Mouse (Mus musculus) layer of hippocampus, adult 2 months (tissue): Measurements from ENCODE around the gene Ocrl. TPM values are rescaled to one million over a fixed set of nuclear protein-coding genes. Genes with fewer than 3 reads are reported as not detected.

Experiments used
- DNase-seq, 2 experiments: peaks; one replicate each; pipeline ENCODE4 v3.0.0; 2022; ENCODE audit warnings: low spot score in 2 of 2
- H3K27ac ChIP-seq: fragments of 200-600 bp; 2 replicates; pipeline ENCODE4 v1.8.1; 2022
- H3K4me3 ChIP-seq: fragments of 200-600 bp; 2 replicates; pipeline ENCODE4 v1.8.1; 2022; ENCODE audit warnings: mild to moderate bottlenecking
- CTCF ChIP-seq: fragments of 200-600 bp; conservative IDR thresholded peaks from 2 replicates; pipeline ENCODE4 v1.8.1; 2022; ENCODE audit warnings: antibody characterized with exemption, mild to moderate bottlenecking, moderate library complexity
- long read RNA-seq, 2 experiments: library from polyadenylated mRNA; stranded (forward); transcript quantifications; one replicate each; pipeline ENCODE4 v2.0.0; 2021; ENCODE audit warnings: borderline mapping rate in 2 of 2
- total RNA-seq, 2 experiments: library from RNA; stranded (reverse); gene quantifications; 2 replicates each; pipeline ENCODE4 v1.2.3; 2021

Gene Ocrl
- total RNA-seq: 10 to 100 TPM; 53.5 to 65.1 TPM
- long read RNA-seq, experiment 1, full-length matches to known transcripts: 7 of 21 reads
- long read RNA-seq, experiment 1, partial matches to known transcripts: 4 of 21 reads
- long read RNA-seq, experiment 1, other reads (novel, unspliced or antisense): 10 of 21 reads
- long read RNA-seq, experiment 2, full-length matches to known transcripts: 7 of 30 reads
- long read RNA-seq, experiment 2, partial matches to known transcripts: 15 of 30 reads
- long read RNA-seq, experiment 2, other reads (novel, unspliced or antisense): 8 of 30 reads

GRCm38 (mm10) chrX:47912306-47912792 lies at the start of gene Ocrl:
TSS of gene Ocrl (plus strand) at chrX:47912387.
- peak; percentile 35 to 65 for DNase-seq
- peak; percentile 87 for TF ChIP-seq CTCF
- H3K27ac ChIP-seq: peak within 1 kb of the TSS; percentile 94
- H3K4me3 ChIP-seq: peak within 1 kb of the TSS; percentile 72

- no peak for TF ChIP-seq CTCF
- peak in 1 of 2 experiments; percentile 10 for DNase-seq
- Histone ChIP-seq H3K4me3 (no peak overlapping the region), H3K27ac (no peak overlapping the region)
These were observed 32.1 kb upstream of the Ocrl start for GRCm38 (mm10) chrX:47880052-47880451.

GRCm38 (mm10) chrX:47882813-47883212 lies 29.4 kb upstream of the Ocrl start:
- H3K27ac ChIP-seq: no peak overlapping the region
- H3K4me3 ChIP-seq: no peak overlapping the region
- no peak for DNase-seq
- no peak for TF ChIP-seq CTCF

- no peak for TF ChIP-seq CTCF
- Histone ChIP-seq H3K4me3 (no peak overlapping the region), H3K27ac (no peak overlapping the region)
- no peak for DNase-seq
These were observed 24.8 kb upstream of the Ocrl start for GRCm38 (mm10) chrX:47887401-47887800.

GRCm38 (mm10) chrX:47891243-47891906 lies 20.8 kb upstream of the Ocrl start:
- peak overlapping the region; percentile 90; the same call in 1 of the 2 replicates for H3K27ac ChIP-seq
- DNase-seq: no peak

GRCm38 (mm10) chrX:47891907-47892430 lies 20.2 kb upstream of the Ocrl start:
- peak overlapping the region; percentile 67 for H3K4me3 ChIP-seq
- TF ChIP-seq CTCF: no peak
- peak overlapping the region; percentile 90 for H3K27ac ChIP-seq
- peak in 1 of 2 experiments; percentile 14 for DNase-seq

More at GRCm38 (mm10) chrX:47891243-47891906, 20.8 kb upstream of the Ocrl start:
- peak overlapping the region; percentile 67 for H3K4me3 ChIP-seq
- TF ChIP-seq CTCF: no peak

GRCm38 (mm10) chrX:47892431-47893024 lies 19.7 kb upstream of the Ocrl start, which contains the start of gene Smarca1:
TSS of gene Smarca1 (minus strand) at chrX:47892974.
- no peak for DNase-seq
- no peak for TF ChIP-seq CTCF
- Histone ChIP-seq H3K4me3 (peak within 1 kb of the TSS; percentile 67), H3K27ac (peak within 1 kb of the TSS; percentile 90)

GRCm38 (mm10) chrX:47912904-47913542 lies 836 bp downstream of the Ocrl start:
- no peak for DNase-seq
- Histone ChIP-seq H3K27ac (peak overlapping the region; percentile 94; the same call in 1 of the 2 replicates), H3K4me3 (peak overlapping the region; percentile 72)
- TF ChIP-seq CTCF: no peak

GRCm38 (mm10) chrX:47913543-47913938 lies 1.4 kb downstream of the Ocrl start:
- H3K4me3 ChIP-seq: peak overlapping the region; percentile 72; the same call in 1 of the 2 replicates
- no peak overlapping the region for H3K27ac ChIP-seq
- no peak for DNase-seq
- no peak for TF ChIP-seq CTCF

- no peak overlapping the region for H3K4me3 ChIP-seq
- no peak for DNase-seq
- TF ChIP-seq CTCF: no peak
These were observed 4.6 kb downstream of the Ocrl start for GRCm38 (mm10) chrX:47916831-47917230.

GRCm38 (mm10) chrX:47920541-47920940 lies 8.4 kb downstream of the Ocrl start:
- TF ChIP-seq CTCF: no peak
- Histone ChIP-seq H3K4me3 (no peak overlapping the region), H3K27ac (no peak overlapping the region)
- no peak for DNase-seq

More at GRCm38 (mm10) chrX:47916831-47917230, 4.6 kb downstream of the Ocrl start:
- H3K27ac ChIP-seq: no peak overlapping the region

GRCm38 (mm10) chrX:47927981-47928380 lies 15.8 kb downstream of the Ocrl start:
- TF ChIP-seq CTCF: no peak

More at GRCm38 (mm10) chrX:47927981-47928380, 15.8 kb downstream of the Ocrl start:
- no peak for DNase-seq
- Histone ChIP-seq H3K4me3 (no peak overlapping the region), H3K27ac (no peak overlapping the region)
